Mouse (Mus musculus) CH12.LX (cell line): ENCODE measurements at regions not wholly inside any gene's neighbourhood (a gene's known extent, or its start where the extent isn't known, plus 50 kb on each side); places are given as distances from the start of the nearest gene placed in this dataset.

Experiments used
- CHD2 ChIP-seq: IDR thresholded peaks from 2 replicates; pipeline ENCODE4 v1.6.1; 2011; ENCODE audit warnings: low read length, improper control_type of control experiment
- CTCF ChIP-seq, 2 experiments: IDR thresholded peaks in 1 of 2; conservative IDR thresholded peaks in 1 of 2; 2 replicates each; pipeline ENCODE4 v1.5.1; 2011 to 2012; ENCODE audit warnings: low read depth in 2 of 2, low read length in 2 of 2, improper control_type of control experiment in 1 of 2, inconsistent platforms in 1 of 2, mild to moderate bottlenecking in 1 of 2, moderate library complexity in 1 of 2
- E2F4 ChIP-seq: IDR thresholded peaks from 2 replicates; pipeline ENCODE4 v1.6.1; 2011; ENCODE audit warnings: low read depth, low read length, improper control_type of control experiment; ENCODE audit not compliant: insufficient replicate concordance
- ETS1 ChIP-seq: conservative IDR thresholded peaks from 2 replicates; pipeline ENCODE4 v1.6.1; 2012; ENCODE audit warnings: low read depth, mild to moderate bottlenecking, inconsistent platforms, low read length, improper control_type of control experiment, moderate library complexity
- HCFC1 ChIP-seq: IDR thresholded peaks from 2 replicates; pipeline ENCODE4 v1.6.1; 2012; ENCODE audit warnings: low read depth, mild to moderate bottlenecking, inconsistent platforms, low read length, improper control_type of control experiment
- MAX ChIP-seq: IDR thresholded peaks from 2 replicates; pipeline ENCODE4 v1.6.1; 2011; ENCODE audit warnings: low read length, improper control_type of control experiment
- POLR2A ChIP-seq: IDR thresholded peaks from 2 replicates; pipeline ENCODE4 v1.6.1; 2011; ENCODE audit warnings: low read depth, mild to moderate bottlenecking, improper control_type of control experiment, low read length
- RAD21 ChIP-seq: IDR thresholded peaks from 2 replicates; pipeline ENCODE4 v1.6.1; 2011; ENCODE audit warnings: low read depth, mild to moderate bottlenecking, low read length, improper control_type of control experiment, moderate library complexity
- SMC3 ChIP-seq: IDR thresholded peaks from 2 replicates; pipeline ENCODE4 v1.6.1; 2011; ENCODE audit warnings: low read depth, low read length, improper control_type of control experiment
- ZKSCAN1 ChIP-seq: IDR thresholded peaks from 2 replicates; pipeline ENCODE4 v1.6.1; 2012; ENCODE audit warnings: low read depth, inconsistent platforms, low read length, improper control_type of control experiment, borderline replicate concordance
- ZMIZ1 ChIP-seq: IDR thresholded peaks from 2 replicates; pipeline ENCODE4 v1.6.1; 2012; ENCODE audit warnings: low read depth, mild to moderate bottlenecking, inconsistent platforms, low read length, improper control_type of control experiment

- TF ChIP-seq ETS1, result no peak
- no peak for TF ChIP-seq MAX
- TF ChIP-seq ZMIZ1, result no peak
- no peak for TF ChIP-seq CHD2
- TF ChIP-seq HCFC1, result no peak
- TF ChIP-seq POLR2A, result no peak
- TF ChIP-seq CTCF (conservative IDR thresholded peaks at IDR 0.05 in 1 of 2, IDR thresholded peaks at IDR 0.05 in 1 of 2; ENCODE audit: low read depth in 2 of 2, low read length in 2 of 2), result no peak
- no peak for TF ChIP-seq ZKSCAN1
- no peak for TF ChIP-seq RAD21
- TF ChIP-seq SMC3, result no peak
- TF ChIP-seq E2F4, result no peak
Measured at GRCm38 (mm10) chr10:66558097-66558840, 537.7 kb upstream of the Jmjd1c start.
